Mouse (Mus musculus) ES-Bruce4 (cell line): Measurements from ENCODE around the gene Rhd.

ENCODE experiments used
- CTCF ChIP-seq: IDR thresholded peaks from one replicate; pipeline ENCODE4 v1.8.1; 2011; ENCODE audit warnings: low read depth, low read length
- POLR2A ChIP-seq: IDR thresholded peaks from one replicate; pipeline ENCODE4 v1.8.1; 2011; ENCODE audit warnings: low read length; ENCODE audit not compliant: insufficient read depth

GRCm38 (mm10) chr4:134835486-134835885 is 28.9 kb upstream of the Rhd start:
- no peak for TF ChIP-seq POLR2A
- TF ChIP-seq CTCF: no peak
